Mouse (Mus musculus): Measurements from ENCODE around the gene Snx11. TPM values are rescaled to one million over a fixed set of nuclear protein-coding genes. Genes with fewer than 3 reads are reported as not detected.

Gene Snx11
- total and polyA plus RNA-seq, 3 experiments = 9.9 to 19.9 (median 18.9) TPM

GRCm38 (mm10) chr11:96822675-96823470 is 45.5 kb upstream of the Snx11 start:
- H3K27me3 ChIP-seq (ENCODE audit: insufficient read depth, low read length) = no peaks in the 10 kb centered on the region
- peaks cover 97% of the 10 kb centered on the region for H3K36me3 ChIP-seq (replicated peaks)
- H3K9me3 ChIP-seq (replicated peaks) = no peaks in the 10 kb centered on the region
- ATAC-seq (ENCODE audit: extremely low read depth, insufficient number of reproducible peaks, low FRiP score, poor library complexity, severe bottlenecking) (0 out of 2 replicates have a peak, but pooled peaks have one; percentile 3), DNase-seq (ENCODE audit: low spot score) (peak; percentile 22)
- TF ChIP-seq GATA1 (IDR thresholded peaks at IDR 0.05; ENCODE audit: borderline replicate concordance, low read length) = no peak
- TF ChIP-seq TAL1 (conservative IDR thresholded peaks at IDR 0.05; ENCODE audit: low read depth, low read length) = no peak
- no peak for TF ChIP-seq GATA2 (IDR thresholded peaks at IDR 0.05; ENCODE audit: borderline replicate concordance, low read depth, low read length)
- no peak for TF ChIP-seq POLR2AphosphoS5 (IDR thresholded peaks at IDR 0.05; ENCODE audit: insufficient replicate concordance, low read depth, low read length)
- no peak for TF ChIP-seq CTCF (IDR thresholded peaks at IDR 0.05; ENCODE audit: low read depth, low read length)
- peak overlapping the region; percentile 72; the same call in 1 of the 2 replicates for H3K4me3 ChIP-seq (ENCODE audit: low read depth, low read length)
- peaks cover 75% of the 10 kb centered on the region for H3K4me1 ChIP-seq (ENCODE audit: insufficient read depth, low read depth, low read length)

GRCm38 (mm10) chr11:96821956-96822355 is 44.6 kb upstream of the Snx11 start:
- Histone ChIP-seq H3K4me1 (ENCODE audit: insufficient read depth, low read depth, low read length) (peaks cover 65% of the 10 kb centered on the region), H3K9me3 (replicated peaks) (no peaks in the 10 kb centered on the region), H3K27me3 (ENCODE audit: insufficient read depth, low read length) (no peaks in the 10 kb centered on the region), H3K4me3 (ENCODE audit: low read depth, low read length) (no peak overlapping the region), H3K36me3 (replicated peaks) (peaks cover 97% of the 10 kb centered on the region)
- TF ChIP-seq GATA1 (IDR thresholded peaks at IDR 0.05; ENCODE audit: borderline replicate concordance, low read length) (no peak), GATA2 (IDR thresholded peaks at IDR 0.05; ENCODE audit: borderline replicate concordance, low read depth, low read length) (no peak), POLR2AphosphoS5 (IDR thresholded peaks at IDR 0.05; ENCODE audit: insufficient replicate concordance, low read depth, low read length) (no peak), TAL1 (conservative IDR thresholded peaks at IDR 0.05; ENCODE audit: low read depth, low read length) (no peak), CTCF (IDR thresholded peaks at IDR 0.05; ENCODE audit: low read depth, low read length) (no peak)
- DNase-seq (ENCODE audit: low spot score) (no peak), ATAC-seq (ENCODE audit: extremely low read depth, insufficient number of reproducible peaks, low FRiP score, poor library complexity, severe bottlenecking) (no peak)

GRCm38 (mm10) chr11:96818128-96818710 is 40.9 kb upstream of the Snx11 start:
- H3K9me3 ChIP-seq (replicated peaks) = no peaks in the 10 kb centered on the region

GRCm38 (mm10) chr11:96816979-96817378 is 39.6 kb upstream of the Snx11 start:
- DNase-seq (ENCODE audit: low spot score) = no peak
- ATAC-seq (ENCODE audit: extremely low read depth, insufficient number of reproducible peaks, low FRiP score, poor library complexity, severe bottlenecking) = no peak
- peaks cover 16% of the 10 kb centered on the region for H3K4me1 ChIP-seq (ENCODE audit: insufficient read depth, low read depth, low read length)
- no peak for TF ChIP-seq CTCF (IDR thresholded peaks at IDR 0.05; ENCODE audit: low read depth, low read length)
- no peak for TF ChIP-seq GATA1 (IDR thresholded peaks at IDR 0.05; ENCODE audit: borderline replicate concordance, low read length)
- TF ChIP-seq GATA2 (IDR thresholded peaks at IDR 0.05; ENCODE audit: borderline replicate concordance, low read depth, low read length) = no peak
- no peak for TF ChIP-seq POLR2AphosphoS5 (IDR thresholded peaks at IDR 0.05; ENCODE audit: insufficient replicate concordance, low read depth, low read length)
- TF ChIP-seq TAL1 (conservative IDR thresholded peaks at IDR 0.05; ENCODE audit: low read depth, low read length) = no peak
- no peaks in the 10 kb centered on the region for H3K27me3 ChIP-seq (ENCODE audit: insufficient read depth, low read length)
- H3K36me3 ChIP-seq (replicated peaks) = peaks cover 97% of the 10 kb centered on the region
- H3K9me3 ChIP-seq (replicated peaks) = no peaks in the 10 kb centered on the region
- H3K4me3 ChIP-seq (ENCODE audit: low read depth, low read length) = no peak overlapping the region

More at GRCm38 (mm10) chr11:96818128-96818710, 40.9 kb upstream of the Snx11 start:
- DNase-seq (ENCODE audit: low spot score) (no peak), ATAC-seq (ENCODE audit: extremely low read depth, insufficient number of reproducible peaks, low FRiP score, poor library complexity, severe bottlenecking) (no peak)
- TF ChIP-seq GATA2 (IDR thresholded peaks at IDR 0.05; ENCODE audit: borderline replicate concordance, low read depth, low read length) = no peak
- no peak for TF ChIP-seq POLR2AphosphoS5 (IDR thresholded peaks at IDR 0.05; ENCODE audit: insufficient replicate concordance, low read depth, low read length)
- no peak for TF ChIP-seq CTCF (IDR thresholded peaks at IDR 0.05; ENCODE audit: low read depth, low read length)
- TF ChIP-seq TAL1 (conservative IDR thresholded peaks at IDR 0.05; ENCODE audit: low read depth, low read length) = no peak
- TF ChIP-seq GATA1 (IDR thresholded peaks at IDR 0.05; ENCODE audit: borderline replicate concordance, low read length) = no peak
- peaks cover 98% of the 10 kb centered on the region for H3K36me3 ChIP-seq (replicated peaks)
- H3K27me3 ChIP-seq (ENCODE audit: insufficient read depth, low read length) = no peaks in the 10 kb centered on the region
- H3K4me1 ChIP-seq (ENCODE audit: insufficient read depth, low read depth, low read length) = peaks cover 28% of the 10 kb centered on the region
- no peak overlapping the region for H3K4me3 ChIP-seq (ENCODE audit: low read depth, low read length)

GRCm38 (mm10) chr11:96816494-96816893 is 39.1 kb upstream of the Snx11 start:
- Histone ChIP-seq H3K4me3 (ENCODE audit: low read depth, low read length) (no peak overlapping the region), H3K36me3 (replicated peaks) (peaks cover 97% of the 10 kb centered on the region), H3K27me3 (ENCODE audit: insufficient read depth, low read length) (no peaks in the 10 kb centered on the region), H3K4me1 (ENCODE audit: insufficient read depth, low read depth, low read length) (peaks cover 11% of the 10 kb centered on the region; the same call in 1 of the 2 replicates), H3K9me3 (replicated peaks) (no peaks in the 10 kb centered on the region)
- DNase-seq (ENCODE audit: low spot score) (no peak), ATAC-seq (ENCODE audit: extremely low read depth, insufficient number of reproducible peaks, low FRiP score, poor library complexity, severe bottlenecking) (no peak)
- TF ChIP-seq CTCF (IDR thresholded peaks at IDR 0.05; ENCODE audit: low read depth, low read length) (no peak), POLR2AphosphoS5 (IDR thresholded peaks at IDR 0.05; ENCODE audit: insufficient replicate concordance, low read depth, low read length) (no peak), GATA2 (IDR thresholded peaks at IDR 0.05; ENCODE audit: borderline replicate concordance, low read depth, low read length) (no peak), TAL1 (conservative IDR thresholded peaks at IDR 0.05; ENCODE audit: low read depth, low read length) (no peak), GATA1 (IDR thresholded peaks at IDR 0.05; ENCODE audit: borderline replicate concordance, low read length) (no peak)

- H3K4me1 ChIP-seq (ENCODE audit: insufficient read depth, low read depth, low read length) = peaks cover 11% of the 10 kb centered on the region; the same call in 1 of the 2 replicates
- DNase-seq (ENCODE audit: low spot score) (no peak), ATAC-seq (ENCODE audit: extremely low read depth, insufficient number of reproducible peaks, low FRiP score, poor library complexity, severe bottlenecking) (no peak)
- H3K4me3 ChIP-seq (ENCODE audit: low read depth, low read length) = no peak overlapping the region
- H3K36me3 ChIP-seq (replicated peaks) = peaks cover 97% of the 10 kb centered on the region
- H3K27me3 ChIP-seq (ENCODE audit: insufficient read depth, low read length) = no peaks in the 10 kb centered on the region
- no peaks in the 10 kb centered on the region for H3K9me3 ChIP-seq (replicated peaks)
- TF ChIP-seq POLR2AphosphoS5 (IDR thresholded peaks at IDR 0.05; ENCODE audit: insufficient replicate concordance, low read depth, low read length) (no peak), GATA2 (IDR thresholded peaks at IDR 0.05; ENCODE audit: borderline replicate concordance, low read depth, low read length) (no peak), CTCF (IDR thresholded peaks at IDR 0.05; ENCODE audit: low read depth, low read length) (no peak), GATA1 (IDR thresholded peaks at IDR 0.05; ENCODE audit: borderline replicate concordance, low read length) (no peak), TAL1 (conservative IDR thresholded peaks at IDR 0.05; ENCODE audit: low read depth, low read length) (no peak)
These were observed 38.5 kb upstream of the Snx11 start for GRCm38 (mm10) chr11:96815895-96816294.

Data from G1E (cell line).